Mouse (Mus musculus): ENCODE results near the gene Arel1. TPM values are rescaled to one million over a fixed set of nuclear protein-coding genes. Genes with fewer than 3 reads are reported as not detected.
A peak's percentile ranks its signal among the peaks of the same experiment; 100 is the strongest.

Arel1 gene
- polyA plus RNA-seq, 1 experiment, result 42.1 TPM

- Histone ChIP-seq H3K4me1 (replicated peaks; ENCODE audit: control insufficient read depth, insufficient read depth, low read length) (peaks cover 11% of the 10 kb centered on the region), H3K27me3 (ENCODE audit: control insufficient read depth, insufficient read depth, low read length) (no peaks in the 10 kb centered on the region), H3K36me3 (ENCODE audit: control insufficient read depth, insufficient read depth, low read length) (peaks cover 23% of the 10 kb centered on the region), H3K4me3 (ENCODE audit: control insufficient read depth, insufficient read depth, low read length) (peak overlapping the region; percentile 98), H3K27ac (ENCODE audit: control insufficient read depth, insufficient read depth, low read length) (peak overlapping the region; percentile 69)
- TF ChIP-seq POLR2A (IDR thresholded peaks at IDR 0.05; ENCODE audit: control insufficient read depth, extremely low read depth, insufficient read depth, low read length, poor library complexity) (no peak), CTCF (IDR thresholded peaks at IDR 0.05; ENCODE audit: borderline replicate concordance, control insufficient read depth, extremely low read depth, insufficient read depth, low read length, poor library complexity) (no peak)
- WGBS, result 19% methylated on average over 15 of the region's 15 CpGs
- peak; percentile 27 for DNase-seq
Observed at GRCm38 (mm10) chr12:84969656-84970427, 858 bp downstream of the Arel1 start.

GRCm38 (mm10) chr12:84968831-84969655 is 1.7 kb downstream of the Arel1 start:
- no peak for DNase-seq
- Histone ChIP-seq H3K36me3 (ENCODE audit: control insufficient read depth, insufficient read depth, low read length) (peaks cover 18% of the 10 kb centered on the region), H3K4me3 (ENCODE audit: control insufficient read depth, insufficient read depth, low read length) (no peak overlapping the region), H3K4me1 (replicated peaks; ENCODE audit: control insufficient read depth, insufficient read depth, low read length) (peaks cover 11% of the 10 kb centered on the region), H3K27me3 (ENCODE audit: control insufficient read depth, insufficient read depth, low read length) (no peaks in the 10 kb centered on the region), H3K27ac (ENCODE audit: control insufficient read depth, insufficient read depth, low read length) (no peak overlapping the region)
- TF ChIP-seq POLR2A (IDR thresholded peaks at IDR 0.05; ENCODE audit: control insufficient read depth, extremely low read depth, insufficient read depth, low read length, poor library complexity), result no peak
- no peak for TF ChIP-seq CTCF (IDR thresholded peaks at IDR 0.05; ENCODE audit: borderline replicate concordance, control insufficient read depth, extremely low read depth, insufficient read depth, low read length, poor library complexity)
- 62% methylated on average over 16 of the region's 16 CpGs for WGBS

GRCm38 (mm10) chr12:84962606-84963005 is 8.1 kb downstream of the Arel1 start:
- no peak for DNase-seq
- 96% methylated on average over 7 of the region's 7 CpGs for WGBS
- Histone ChIP-seq H3K4me1 (replicated peaks; ENCODE audit: control insufficient read depth, insufficient read depth, low read length) (no peaks in the 10 kb centered on the region), H3K4me3 (ENCODE audit: control insufficient read depth, insufficient read depth, low read length) (no peak overlapping the region), H3K36me3 (ENCODE audit: control insufficient read depth, insufficient read depth, low read length) (peaks cover 4% of the 10 kb centered on the region; the same call in 1 of the 2 replicates), H3K27me3 (ENCODE audit: control insufficient read depth, insufficient read depth, low read length) (no peaks in the 10 kb centered on the region), H3K27ac (ENCODE audit: control insufficient read depth, insufficient read depth, low read length) (no peak overlapping the region)
- TF ChIP-seq CTCF (IDR thresholded peaks at IDR 0.05; ENCODE audit: borderline replicate concordance, control insufficient read depth, extremely low read depth, insufficient read depth, low read length, poor library complexity) (no peak), POLR2A (IDR thresholded peaks at IDR 0.05; ENCODE audit: control insufficient read depth, extremely low read depth, insufficient read depth, low read length, poor library complexity) (no peak)

GRCm38 (mm10) chr12:84958794-84959356 is 11.8 kb downstream of the Arel1 start:
- Histone ChIP-seq H3K4me3 (ENCODE audit: control insufficient read depth, insufficient read depth, low read length) (no peak overlapping the region), H3K4me1 (replicated peaks; ENCODE audit: control insufficient read depth, insufficient read depth, low read length) (no peaks in the 10 kb centered on the region), H3K27me3 (ENCODE audit: control insufficient read depth, insufficient read depth, low read length) (no peaks in the 10 kb centered on the region), H3K36me3 (ENCODE audit: control insufficient read depth, insufficient read depth, low read length) (no peaks in the 10 kb centered on the region), H3K27ac (ENCODE audit: control insufficient read depth, insufficient read depth, low read length) (no peak overlapping the region)
- DNase-seq, result no peak
- TF ChIP-seq POLR2A (IDR thresholded peaks at IDR 0.05; ENCODE audit: control insufficient read depth, extremely low read depth, insufficient read depth, low read length, poor library complexity) (no peak), CTCF (IDR thresholded peaks at IDR 0.05; ENCODE audit: borderline replicate concordance, control insufficient read depth, extremely low read depth, insufficient read depth, low read length, poor library complexity) (no peak)
- 81% methylated on average over 1 of the region's 1 CpGs for WGBS

GRCm38 (mm10) chr12:84956317-84956716 is 14.4 kb downstream of the Arel1 start:
- 92% methylated on average over 3 of the region's 3 CpGs for WGBS

GRCm38 (mm10) chr12:84952351-84952750 is 18.3 kb downstream of the Arel1 start:
- Histone ChIP-seq H3K36me3 (ENCODE audit: control insufficient read depth, insufficient read depth, low read length) (peaks cover 5% of the 10 kb centered on the region; the same call in 1 of the 2 replicates), H3K4me3 (ENCODE audit: control insufficient read depth, insufficient read depth, low read length) (no peak overlapping the region), H3K4me1 (replicated peaks; ENCODE audit: control insufficient read depth, insufficient read depth, low read length) (no peaks in the 10 kb centered on the region), H3K27me3 (ENCODE audit: control insufficient read depth, insufficient read depth, low read length) (no peaks in the 10 kb centered on the region), H3K27ac (ENCODE audit: control insufficient read depth, insufficient read depth, low read length) (no peak overlapping the region)
- DNase-seq, result no peak
- WGBS, result 83% methylated on average over 1 of the region's 1 CpGs
- TF ChIP-seq POLR2A (IDR thresholded peaks at IDR 0.05; ENCODE audit: control insufficient read depth, extremely low read depth, insufficient read depth, low read length, poor library complexity) (no peak), CTCF (IDR thresholded peaks at IDR 0.05; ENCODE audit: borderline replicate concordance, control insufficient read depth, extremely low read depth, insufficient read depth, low read length, poor library complexity) (no peak)

More at GRCm38 (mm10) chr12:84956317-84956716, 14.4 kb downstream of the Arel1 start:
- H3K36me3 ChIP-seq (ENCODE audit: control insufficient read depth, insufficient read depth, low read length), result no peaks in the 10 kb centered on the region
- H3K4me3 ChIP-seq (ENCODE audit: control insufficient read depth, insufficient read depth, low read length), result no peak overlapping the region
- H3K27me3 ChIP-seq (ENCODE audit: control insufficient read depth, insufficient read depth, low read length), result no peaks in the 10 kb centered on the region
- H3K27ac ChIP-seq (ENCODE audit: control insufficient read depth, insufficient read depth, low read length), result no peak overlapping the region
- DNase-seq, result no peak
- TF ChIP-seq POLR2A (IDR thresholded peaks at IDR 0.05; ENCODE audit: control insufficient read depth, extremely low read depth, insufficient read depth, low read length, poor library complexity) (no peak), CTCF (IDR thresholded peaks at IDR 0.05; ENCODE audit: borderline replicate concordance, control insufficient read depth, extremely low read depth, insufficient read depth, low read length, poor library complexity) (no peak)
- no peaks in the 10 kb centered on the region for H3K4me1 ChIP-seq (replicated peaks; ENCODE audit: control insufficient read depth, insufficient read depth, low read length)
